Mouse (Mus musculus): ENCODE results near the gene Mex3b.

The Mex3b gene

GRCm38 (mm10) chr7:82867271-82868121 lies at the start of gene Mex3b:
Gene Mex3b (plus strand): TSS chr7:82867333.
- DNase-seq (ENCODE audit: low spot score) = no peak

DNA sequence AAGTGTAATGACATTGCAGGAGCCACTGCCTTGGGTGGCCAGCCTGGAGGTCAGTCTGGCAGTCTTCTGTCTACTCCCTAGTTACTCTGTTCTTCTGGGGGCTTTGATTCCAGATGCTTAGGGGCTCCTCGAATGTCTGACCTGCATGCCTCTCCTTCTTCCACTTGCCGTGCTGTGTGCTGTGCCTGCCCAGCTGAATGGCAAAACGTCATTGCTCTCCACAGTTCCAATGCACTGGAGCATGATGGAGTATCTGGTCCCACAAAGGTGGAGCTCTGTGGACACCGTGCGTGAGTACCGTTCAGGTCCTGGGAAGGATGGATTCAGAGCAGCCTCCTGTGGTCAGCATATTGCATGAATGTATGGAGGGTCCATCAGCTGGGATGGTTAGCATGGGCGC lies 47.6 kb upstream of the Mex3b start:
- DNase-seq (ENCODE audit: low spot score) = no peak

GRCm38 (mm10) chr7:82820661-82821060 lies 46.5 kb upstream of the Mex3b start:
- DNase-seq (ENCODE audit: low spot score) = no peak

- no peak for DNase-seq (ENCODE audit: low spot score)
Measured at GRCm38 (mm10) chr7:82821501-82821900, 45.6 kb upstream of the Mex3b start.

DNA sequence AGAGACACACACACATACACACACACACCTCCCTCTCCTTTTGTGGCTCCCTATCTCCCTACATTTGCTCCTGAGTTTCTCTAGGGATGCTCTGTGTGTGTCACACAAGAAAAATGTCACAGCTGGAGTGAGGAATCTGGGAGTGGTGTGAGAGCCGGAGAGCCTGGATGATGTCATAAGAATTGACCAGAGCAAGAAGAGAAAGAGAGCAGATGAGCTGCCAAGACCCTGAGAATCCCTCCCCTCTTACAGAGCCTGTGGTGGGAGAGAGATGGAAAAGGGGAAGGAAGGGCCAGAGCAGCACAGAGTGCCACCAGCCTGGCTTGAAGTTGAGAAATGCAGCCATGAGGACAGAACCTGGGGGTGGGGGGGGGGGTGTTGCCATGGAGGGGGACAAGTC lies 44.6 kb upstream of the Mex3b start:
- DNase-seq (ENCODE audit: low spot score) = no peak

- DNase-seq (ENCODE audit: low spot score) = no peak
Measured at GRCm38 (mm10) chr7:82828193-82828592, 38.9 kb upstream of the Mex3b start.

GRCm38 (mm10) chr7:82829516-82829915 lies 37.6 kb upstream of the Mex3b start:
- DNase-seq (ENCODE audit: low spot score) = no peak

DNA sequence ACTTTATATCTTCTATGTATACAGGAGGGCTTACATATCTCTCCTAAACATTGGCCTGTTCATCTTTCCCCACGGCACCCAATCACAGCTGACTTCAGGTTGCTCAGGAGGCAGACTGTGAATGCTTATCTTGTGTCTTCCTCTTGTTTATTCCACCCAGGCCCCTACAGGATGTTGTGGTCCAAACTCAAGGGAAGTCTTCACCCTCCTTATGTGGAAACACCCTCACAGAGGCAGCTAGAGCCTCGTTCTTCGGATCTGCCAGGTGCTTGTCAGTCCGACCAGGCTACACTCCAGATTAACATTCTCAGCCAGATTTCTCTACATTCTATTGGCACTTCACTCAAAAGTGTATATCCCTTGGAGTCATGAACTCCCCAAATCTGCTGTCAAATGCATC lies 32.7 kb upstream of the Mex3b start:
- DNase-seq (ENCODE audit: low spot score) = no peak

DNA sequence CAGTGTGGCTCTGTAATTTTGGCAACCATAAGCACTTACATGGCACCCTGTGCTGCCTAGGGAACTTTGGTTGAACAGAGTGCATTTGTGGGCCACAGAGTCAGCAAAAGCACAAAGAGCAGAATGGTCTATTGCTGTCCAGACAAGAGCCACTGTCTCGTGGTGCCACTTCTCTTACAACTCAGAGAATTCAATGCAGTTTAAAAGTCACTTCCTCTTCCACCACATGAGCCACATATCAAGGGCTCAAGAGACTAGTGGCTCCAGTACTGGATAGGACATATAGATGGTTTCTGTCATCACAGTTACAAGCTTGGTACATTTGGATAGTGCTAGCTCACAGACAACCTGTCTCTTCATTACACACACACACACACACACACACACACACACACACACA lies 28.7 kb upstream of the Mex3b start:
- DNase-seq (ENCODE audit: low spot score) = no peak

- DNase-seq (ENCODE audit: low spot score) = no peak
Measured at GRCm38 (mm10) chr7:82838965-82839675, 28.0 kb upstream of the Mex3b start.

GRCm38 (mm10) chr7:82842222-82842920 lies 24.8 kb upstream of the Mex3b start:
- DNase-seq (ENCODE audit: low spot score) = no peak

GRCm38 (mm10) chr7:82850756-82851155 lies 16.4 kb upstream of the Mex3b start:
- no peak for DNase-seq (ENCODE audit: low spot score)

DNA sequence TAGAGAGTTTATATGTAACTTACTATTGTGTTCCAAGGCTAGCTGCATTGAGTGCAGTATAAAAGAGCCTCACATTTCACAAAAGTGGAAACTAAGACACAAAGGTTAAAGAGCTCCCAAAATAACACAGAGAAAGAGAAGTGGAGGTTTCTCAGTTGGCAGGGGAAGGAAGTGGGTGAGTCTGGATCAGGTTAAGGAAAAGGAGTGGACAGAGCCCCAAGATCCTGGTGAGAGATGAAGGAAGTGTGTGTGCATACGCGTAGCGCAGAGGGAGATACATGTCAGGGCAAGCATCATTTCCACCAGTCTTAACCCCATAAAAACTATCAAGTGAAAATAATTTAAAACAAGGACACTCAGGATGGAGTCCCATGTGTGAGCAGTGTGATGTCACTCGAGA lies 15.5 kb upstream of the Mex3b start:
- DNase-seq (ENCODE audit: low spot score) = no peak

DNA sequence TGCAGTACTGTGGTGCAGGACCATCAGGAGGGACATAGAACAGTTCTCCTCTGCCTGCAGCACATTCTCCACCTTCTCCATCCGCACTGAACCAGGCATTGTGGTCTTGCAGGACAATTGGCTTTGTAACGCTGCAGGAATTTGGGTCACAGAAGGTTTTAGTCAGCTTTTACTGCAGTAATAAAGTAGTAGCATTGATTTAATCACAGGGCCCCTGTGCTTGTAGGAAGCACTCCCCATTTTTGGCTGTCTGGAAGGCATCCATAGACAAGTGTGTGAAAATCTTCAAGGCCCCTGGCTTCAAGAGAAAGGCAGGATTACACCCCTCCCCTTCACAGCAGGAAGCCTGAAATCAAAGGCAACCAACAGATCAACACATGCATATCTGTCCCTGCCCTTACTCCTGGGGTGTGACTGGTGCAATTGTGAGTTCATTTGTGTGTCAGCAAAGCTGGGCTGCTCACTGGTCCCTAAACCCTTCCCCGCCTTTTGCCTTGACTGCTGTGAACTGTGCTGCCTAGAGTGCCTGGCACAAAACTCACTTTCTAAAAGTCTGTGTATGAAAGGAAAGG lies 12.9 kb upstream of the Mex3b start:
- DNase-seq (ENCODE audit: low spot score) = no peak

GRCm38 (mm10) chr7:82858611-82859010 lies 8.5 kb upstream of the Mex3b start:
- no peak for DNase-seq (ENCODE audit: low spot score)

DNA sequence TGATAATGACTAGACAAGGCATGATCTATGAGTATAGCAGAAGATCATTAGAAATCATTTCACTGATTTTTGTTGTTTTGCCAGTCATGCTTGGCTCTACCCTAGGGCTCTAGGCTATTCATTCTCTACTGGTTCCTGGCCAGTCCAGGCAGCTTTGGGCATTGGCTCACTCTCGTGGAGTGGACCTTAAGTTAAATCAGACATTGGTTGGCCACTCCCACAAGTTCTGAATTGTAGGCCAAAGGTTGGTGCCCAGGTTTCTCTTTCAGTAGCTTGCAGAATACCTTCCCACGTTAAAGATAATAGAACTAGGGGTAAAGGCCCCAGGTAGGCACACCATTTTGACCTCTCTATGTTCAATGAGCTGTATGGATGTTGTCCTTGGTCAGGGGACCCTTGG lies 6.5 kb upstream of the Mex3b start:
- no peak for DNase-seq (ENCODE audit: low spot score)

DNA sequence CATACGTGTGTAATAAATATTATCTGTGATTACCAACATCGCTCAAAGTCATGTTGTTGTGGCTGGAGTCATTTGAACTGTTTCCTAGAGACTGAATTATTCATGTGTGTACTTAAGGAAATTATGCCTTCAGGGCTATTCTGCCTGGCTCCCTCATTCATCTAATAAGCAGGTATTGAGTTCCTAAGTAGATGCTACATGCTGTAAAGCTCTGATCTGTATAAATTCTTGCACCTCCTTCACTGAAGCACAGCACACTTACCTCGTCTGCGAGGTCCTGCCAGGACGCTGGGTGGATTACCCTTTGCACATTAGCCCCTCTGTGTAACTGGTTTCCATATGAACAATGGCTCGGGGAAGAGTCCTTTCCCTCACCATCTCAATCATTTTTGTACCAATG lies 3.8 kb upstream of the Mex3b start:
- no peak for DNase-seq (ENCODE audit: low spot score)

DNA sequence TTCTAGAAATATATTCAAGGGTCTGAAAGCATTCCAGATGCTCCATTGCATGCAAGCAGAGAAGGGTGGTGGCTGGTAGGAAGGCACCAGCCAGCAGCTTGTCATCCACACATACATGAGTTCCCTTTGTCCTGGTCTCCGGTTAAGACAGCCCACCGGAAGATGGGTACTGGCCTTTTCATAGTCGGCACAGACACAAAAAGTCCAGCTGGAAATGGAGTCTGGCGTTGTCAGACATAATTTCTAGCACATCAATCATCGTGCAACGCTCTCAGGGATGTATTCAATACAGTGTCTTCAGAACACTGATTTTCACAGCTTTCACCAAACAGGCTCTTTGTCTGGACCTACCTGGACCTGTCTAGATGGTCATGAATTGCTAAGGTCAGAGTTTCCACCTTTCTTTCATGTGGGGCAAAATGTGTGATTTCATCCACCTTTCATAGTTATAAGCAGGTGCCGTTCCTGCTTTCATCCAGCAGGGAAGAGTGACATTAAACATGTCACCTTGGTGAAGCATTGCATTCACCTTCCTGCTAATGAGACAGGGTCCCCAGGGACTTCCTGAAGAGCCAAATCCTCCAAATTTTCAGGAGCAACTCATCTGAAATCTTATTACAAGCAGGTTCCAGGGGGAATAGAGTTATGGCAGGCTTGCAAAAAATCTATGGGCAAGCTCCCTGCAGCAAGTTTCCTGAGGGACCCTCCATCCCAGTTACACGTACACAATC lies 2.7 kb upstream of the Mex3b start:
- no peak for DNase-seq (ENCODE audit: low spot score)

GRCm38 (mm10) chr7:82864991-82865771 lies 2.0 kb upstream of the Mex3b start:
- DNase-seq (ENCODE audit: low spot score) = no peak

DNA sequence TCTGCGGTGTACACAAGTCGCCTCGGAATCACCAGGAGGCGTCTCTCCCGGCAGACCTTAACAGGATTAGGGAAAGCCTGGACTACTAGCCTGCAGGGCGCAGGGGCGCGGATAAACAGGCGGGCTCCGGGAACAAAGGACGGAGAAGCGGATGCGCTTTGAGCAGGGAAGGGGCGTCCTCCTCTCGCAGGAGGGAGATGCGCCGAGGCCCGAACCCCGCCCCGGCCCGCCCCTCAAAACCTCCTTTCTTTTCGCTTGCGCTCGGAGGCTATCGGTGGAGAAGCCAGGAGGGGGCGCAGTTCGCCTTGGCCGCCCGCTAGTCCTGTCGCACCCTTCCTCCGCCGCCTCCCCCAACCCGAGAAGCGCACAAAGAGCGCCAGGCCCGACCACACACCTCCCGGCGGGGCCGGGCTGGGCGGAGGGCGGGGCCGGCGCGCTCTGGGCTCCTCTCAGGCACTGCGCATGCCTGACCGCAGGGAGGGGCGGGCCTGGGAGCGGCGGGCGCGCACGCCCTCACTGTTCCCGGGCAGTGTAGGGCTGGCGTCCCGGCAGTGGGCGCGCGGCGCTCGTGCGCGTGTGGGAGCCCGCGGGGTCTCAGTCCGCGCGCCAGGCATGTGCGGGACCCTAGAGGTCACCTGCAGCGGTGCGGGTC lies 1.2 kb upstream of the Mex3b start:
- DNase-seq (ENCODE audit: low spot score) = peak; percentile 85

Data from urinary bladder, postnatal 10 days (tissue).